Mouse (Mus musculus) embryonic facial prominence, embryonic 14.5 days (tissue): ENCODE results near the gene Casp9. TPM values are rescaled to one million over a fixed set of nuclear protein-coding genes. Genes with fewer than 3 reads are reported as not detected.

Experiments
- polyA plus RNA-seq: library from polyadenylated mRNA; unstranded; fragments of >200 nt; fragmentation: Nextera tagmentation; extraction: Ambion mirVana; gene quantifications from 2 replicates; pipeline ENCODE4 v1.2.1, GENCODE M21; 2014

The Casp9 gene
- polyA plus RNA-seq, 1 experiment from 2014 or later, result 10.3 TPM

Other genes with a start within 250 kb of the Casp9 start
- gene Fblim1, start 187.5 kb upstream of the Casp9 start, polyA plus RNA-seq, result 22.8 and 27.7 TPM in 2 replicates
- 0.17 and 0.41 TPM in 2 replicates for gene Tmem82, start 175.0 kb upstream of the Casp9 start, polyA plus RNA-seq
- 0.08 TPM in 1 of 2 replicates, not detected in the other for gene Slc25a34, start 169.8 kb upstream of the Casp9 start, polyA plus RNA-seq
- 3.7 and 4.5 TPM in 2 replicates for gene Plekhm2, start 128.7 kb upstream of the Casp9 start, polyA plus RNA-seq
- gene Rsc1a1, start 108.0 kb upstream of the Casp9 start, polyA plus RNA-seq, result 1.9 and 2.7 TPM in 2 replicates
- gene Ddi2, start 70.2 kb upstream of the Casp9 start, polyA plus RNA-seq, result 18.8 and 19.4 TPM in 2 replicates
- gene Agmat, start 46.9 kb upstream of the Casp9 start, polyA plus RNA-seq, result 0.13 and 0.29 TPM in 2 replicates
- gene Dnajc16, start 2.7 kb upstream of the Casp9 start, polyA plus RNA-seq, result 3.1 and 4.0 TPM in 2 replicates
- gene Cela2a, start 32.5 kb downstream of the Casp9 start, polyA plus RNA-seq, result not detected in 2 replicates
- not detected in 2 replicates for gene Ctrc, start 52.7 kb downstream of the Casp9 start, polyA plus RNA-seq
- 61.6 and 62.1 TPM in 2 replicates for gene Efhd2, start 81.3 kb downstream of the Casp9 start, polyA plus RNA-seq
- gene Fhad1, start 221.5 kb downstream of the Casp9 start, polyA plus RNA-seq, result 5.9 and 6.8 TPM in 2 replicates